Mouse (Mus musculus) kidney, adult 2 months (tissue): ENCODE measurements around the gene Zscan29. TPM values are rescaled to one million over a fixed set of nuclear protein-coding genes. Genes with fewer than 3 reads are reported as not detected.
A peak's percentile ranks its signal among the peaks of the same experiment; 100 is the strongest.

Experiments
- DNase-seq: peaks from one replicate; pipeline ENCODE4 v3.0.0; 2021
- H3K27ac ChIP-seq: fragments of 200-500 bp; 2 replicates; pipeline ENCODE4 v1.5.1; 2012; ENCODE audit warnings: low read depth, low read length, control low read depth, inconsistent platforms; ENCODE audit not compliant: insufficient read depth
- H3K27me3 ChIP-seq: fragments of 200-500 bp; replicated peaks from 2 replicates; pipeline ENCODE4 v1.6.1; 2012; ENCODE audit warnings: mild to moderate bottlenecking, moderate library complexity, low read length, inconsistent platforms; ENCODE audit not compliant: control insufficient read depth, insufficient read depth
- H3K36me3 ChIP-seq: fragments of 200-500 bp; 2 replicates; pipeline ENCODE4 v1.6.1; 2012; ENCODE audit warnings: mild to moderate bottlenecking, moderate library complexity, low read length, inconsistent platforms; ENCODE audit not compliant: control insufficient read depth, insufficient read depth
- H3K4me1 ChIP-seq: fragments of 200-500 bp; 2 replicates; pipeline ENCODE4 v1.6.1; 2011; ENCODE audit warnings: low read length; ENCODE audit not compliant: control insufficient read depth, insufficient read depth
- H3K4me3 ChIP-seq: fragments of 200-500 bp; 2 replicates; pipeline ENCODE4 v1.5.1; 2011; ENCODE audit warnings: mild to moderate bottlenecking, low read depth, low read length, control low read depth; ENCODE audit not compliant: insufficient read depth
- CTCF ChIP-seq: fragments of 200-500 bp; conservative IDR thresholded peaks from 2 replicates; pipeline ENCODE4 v1.5.1; 2011; ENCODE audit warnings: low read depth, mild to moderate bottlenecking, control low read depth, low read length, moderate library complexity, mixed read lengths; ENCODE audit not compliant: insufficient read depth, insufficient read length
- POLR2A ChIP-seq: fragments of 200-500 bp; IDR thresholded peaks from one replicate; pipeline ENCODE4 v1.6.1; 2011; ENCODE audit warnings: low read depth, low read length, control low read depth
- WGBS: fragments of 180-500 bp; shearing (Covaris S2); methylation state at CpG from one replicate; pipeline ENCODE4 v1.1.7; 2018; 5-methylcytosine and 5-hydroxymethylcytosine counted together
- polyA plus RNA-seq: library from polyadenylated mRNA; depleted of rRNA; stranded (reverse); fragments of >200 nt; gene quantifications from 2 replicates; pipeline ENCODE4 v1.2.3, GENCODE M21; 2012; rRNA removed

Gene Zscan29
- polyA plus RNA-seq: 4.8 and 5.8 TPM in 2 replicates

DNA sequence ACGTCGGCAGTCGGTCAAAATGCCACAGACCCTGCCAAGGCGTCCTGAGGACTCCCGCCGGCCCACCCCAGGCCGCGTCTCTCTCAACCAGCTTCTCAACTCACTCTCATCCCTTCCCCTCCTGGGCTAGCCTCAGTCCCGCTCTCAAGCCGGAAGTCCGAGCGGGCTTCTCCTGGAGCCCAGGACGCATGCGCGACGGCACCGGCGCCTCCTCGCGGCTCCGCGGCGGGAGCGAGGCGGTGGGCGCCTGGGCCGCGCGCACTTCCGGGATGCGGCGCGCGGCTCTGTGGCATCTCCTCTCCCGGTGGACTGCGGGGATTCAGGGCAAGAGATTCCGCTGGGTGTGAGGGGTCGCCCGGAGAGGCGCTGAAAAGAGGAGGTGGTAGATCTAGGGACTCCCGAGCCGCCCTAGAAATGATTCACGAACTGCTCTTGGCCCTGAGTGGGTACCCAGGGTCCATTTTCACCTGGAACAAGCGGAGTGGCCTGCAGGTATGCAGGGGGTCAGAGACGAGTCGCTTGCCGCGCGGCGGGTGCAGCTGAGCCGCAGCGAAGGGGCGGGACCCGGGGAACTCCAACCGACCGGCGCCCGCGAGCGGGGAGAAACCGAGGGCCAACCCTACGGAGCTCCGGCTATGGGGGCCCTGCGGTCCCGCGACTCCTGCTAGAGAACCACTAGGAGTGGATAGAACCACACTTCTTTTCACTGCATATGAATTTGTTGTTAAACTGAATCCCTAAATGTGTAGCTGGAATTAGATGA is at the start of gene Zscan29:
TSS of gene Zscan29 (minus strand) at position 146 of the 763 bp plus-strand sequence.
- no peak for TF ChIP-seq CTCF
- TF ChIP-seq POLR2A: peak; percentile 37
- Histone ChIP-seq H3K4me3 (peak within 1 kb of the TSS; percentile 99), H3K27me3 (no peaks in the 10 kb centered on the region), H3K4me1 (peaks cover 9% of the 10 kb centered on the region; the same call in 1 of the 2 replicates), H3K36me3 (peaks cover 4% of the 10 kb centered on the region), H3K27ac (peak within 1 kb of the TSS; percentile 94)
- DNase-seq: peak; percentile 93
- WGBS: under 1% methylated on average over 66 of the region's 66 CpGs

DNA sequence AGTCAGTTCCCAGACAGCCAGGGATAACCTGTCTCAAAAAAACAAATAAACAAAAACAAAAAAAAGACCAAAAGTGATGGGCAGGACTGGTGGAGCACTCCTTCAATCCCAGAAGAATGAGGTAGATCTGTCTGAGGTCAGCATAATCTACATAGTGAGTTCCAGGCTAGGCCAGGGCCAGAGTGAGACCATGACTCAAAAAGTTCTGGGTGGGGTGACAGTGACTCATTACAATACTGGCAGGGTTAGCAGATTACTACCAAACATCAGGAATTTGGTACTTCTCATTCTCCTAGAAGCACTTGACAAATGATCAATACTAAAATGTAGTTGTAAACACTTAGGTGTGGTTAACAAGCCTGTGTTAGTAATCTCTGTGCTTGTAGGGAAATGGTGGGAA is 49.1 kb upstream of the Zscan29 start:
- Histone ChIP-seq H3K4me3 (no peak overlapping the region), H3K27ac (no peak overlapping the region), H3K36me3 (peaks cover 2% of the 10 kb centered on the region), H3K4me1 (no peaks in the 10 kb centered on the region), H3K27me3 (no peaks in the 10 kb centered on the region)
- no peak for DNase-seq
- TF ChIP-seq CTCF: no peak

GRCm38 (mm10) chr2:121219177-121219576 is 48.3 kb upstream of the Zscan29 start:
- Histone ChIP-seq H3K4me1 (no peaks in the 10 kb centered on the region; the same call in 1 of the 2 replicates), H3K27ac (no peak overlapping the region), H3K27me3 (no peaks in the 10 kb centered on the region), H3K4me3 (no peak overlapping the region), H3K36me3 (peaks cover 2% of the 10 kb centered on the region)
- no peak for TF ChIP-seq CTCF
- no peak for TF ChIP-seq POLR2A
- no peak for DNase-seq

GRCm38 (mm10) chr2:121214491-121214890 is 43.6 kb upstream of the Zscan29 start:
- Histone ChIP-seq H3K4me1 (no peaks in the 10 kb centered on the region; the same call in 1 of the 2 replicates), H3K27ac (no peak overlapping the region), H3K36me3 (peaks cover 3% of the 10 kb centered on the region; the same call in 1 of the 2 replicates), H3K27me3 (no peaks in the 10 kb centered on the region), H3K4me3 (no peak overlapping the region)
- peak; percentile 66 for DNase-seq
- TF ChIP-seq CTCF (no peak), POLR2A (no peak)
- 42% methylated on average over 3 of the region's 3 CpGs for WGBS

DNA sequence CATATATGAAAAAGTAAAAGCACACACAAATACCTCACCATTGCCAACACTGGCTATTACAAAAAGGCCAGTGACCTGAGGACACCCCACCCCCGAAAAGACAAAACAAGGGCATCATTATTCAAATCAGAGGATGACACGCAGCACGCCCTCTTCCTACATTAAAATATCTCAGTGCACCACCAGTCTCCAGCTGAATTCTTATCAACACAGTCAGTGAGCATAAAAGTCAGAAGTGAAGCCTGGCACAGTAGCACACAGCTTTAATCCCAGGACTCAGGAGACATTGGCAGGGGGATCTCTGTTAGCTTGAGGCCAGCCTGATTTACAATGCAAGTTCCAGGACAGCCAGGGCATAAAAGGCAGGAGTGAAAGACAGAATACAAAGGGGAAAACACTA is 35.6 kb upstream of the Zscan29 start:
- 86% methylated on average over 3 of the region's 3 CpGs for WGBS
- peaks cover 3% of the 10 kb centered on the region for H3K36me3 ChIP-seq

GRCm38 (mm10) chr2:121204276-121204675 is 33.4 kb upstream of the Zscan29 start:
- DNase-seq: no peak
- no peak for TF ChIP-seq CTCF
- 93% methylated on average over 17 of the region's 17 CpGs for WGBS
- Histone ChIP-seq H3K4me1 (no peaks in the 10 kb centered on the region), H3K27ac (no peak overlapping the region), H3K27me3 (no peaks in the 10 kb centered on the region), H3K36me3 (peaks cover 3% of the 10 kb centered on the region), H3K4me3 (no peak overlapping the region)

More for the DNA sequence above, 35.6 kb upstream of the Zscan29 start:
- no peaks in the 10 kb centered on the region for H3K4me1 ChIP-seq
- TF ChIP-seq POLR2A: no peak
- no peak for TF ChIP-seq CTCF
- H3K27ac ChIP-seq: no peak overlapping the region
- no peak overlapping the region for H3K4me3 ChIP-seq
- H3K27me3 ChIP-seq: no peaks in the 10 kb centered on the region
- no peak for DNase-seq

- H3K27ac ChIP-seq: no peak overlapping the region
- WGBS: 89% methylated on average over 9 of the region's 9 CpGs
- H3K4me3 ChIP-seq: no peak overlapping the region
Measured at GRCm38 (mm10) chr2:121195466-121195865, 24.5 kb upstream of the Zscan29 start.

More at GRCm38 (mm10) chr2:121195466-121195865, 24.5 kb upstream of the Zscan29 start:
- DNase-seq: no peak
- Histone ChIP-seq H3K4me1 (no peaks in the 10 kb centered on the region), H3K27me3 (no peaks in the 10 kb centered on the region), H3K36me3 (peaks cover 28% of the 10 kb centered on the region)
- TF ChIP-seq POLR2A (no peak), CTCF (no peak)
